Mouse (Mus musculus) ES-Bruce4 (cell line): ENCODE results near the gene Cand2. TPM values are rescaled to one million over a fixed set of nuclear protein-coding genes. Genes with fewer than 3 reads are reported as not detected.
"Not testable (repeated sequence)": the region's sequence is repeated elsewhere in the genome, so short reads cannot be mapped to it uniquely, and the experiment has no call there.

Experiments
- H3K27ac ChIP-seq: 2 replicates; pipeline ENCODE4 v1.5.1; 2012; ENCODE audit warnings: low read length, inconsistent platforms; ENCODE audit not compliant: insufficient read depth
- H3K27me3 ChIP-seq: 2 replicates; pipeline ENCODE4 v1.6.1; 2012; ENCODE audit warnings: mild to moderate bottlenecking, low read length, inconsistent platforms; ENCODE audit not compliant: control insufficient read depth, poor library complexity, insufficient read depth, severe bottlenecking
- H3K36me3 ChIP-seq: 2 replicates; pipeline ENCODE4 v1.6.1; 2012; ENCODE audit warnings: inconsistent platforms, mild to moderate bottlenecking, low read length, moderate library complexity; ENCODE audit not compliant: control insufficient read depth, poor library complexity, insufficient read depth, severe bottlenecking
- H3K4me1 ChIP-seq: one replicate; pipeline ENCODE4 v1.8.1; 2011; ENCODE audit warnings: low read length; ENCODE audit not compliant: control insufficient read depth, insufficient read depth
- H3K4me3 ChIP-seq: 2 replicates; pipeline ENCODE4 v1.5.1; 2011; ENCODE audit warnings: low read depth, mild to moderate bottlenecking, low read length
- H3K9ac ChIP-seq: 2 replicates; pipeline ENCODE4 v1.6.1; 2012; ENCODE audit warnings: low read depth, mild to moderate bottlenecking, inconsistent platforms; ENCODE audit not compliant: poor library complexity, severe bottlenecking
- H3K9me3 ChIP-seq: replicated peaks from 2 replicates; pipeline ENCODE4 v1.6.1; 2012; ENCODE audit warnings: mild to moderate bottlenecking, low read length, inconsistent platforms; ENCODE audit not compliant: control insufficient read depth, poor library complexity, insufficient read depth, severe bottlenecking
- CTCF ChIP-seq: IDR thresholded peaks from one replicate; pipeline ENCODE4 v1.8.1; 2011; ENCODE audit warnings: low read depth, low read length
- EP300 ChIP-seq: IDR thresholded peaks from 2 replicates; pipeline ENCODE4 v1.6.1; 2011; ENCODE audit warnings: low read depth, low read length; ENCODE audit not compliant: insufficient read depth
- POLR2A ChIP-seq: IDR thresholded peaks from one replicate; pipeline ENCODE4 v1.8.1; 2011; ENCODE audit warnings: low read length; ENCODE audit not compliant: insufficient read depth
- polyA plus RNA-seq: library from polyadenylated mRNA; stranded (reverse); fragments of >200 nt; gene quantifications from 2 replicates; pipeline ENCODE4 v1.2.4, GENCODE M21; 2011; ENCODE audit warnings: low read depth; ENCODE audit not compliant: missing spikeins, insufficient read depth, insufficient read length

The Cand2 gene
- polyA plus RNA-seq, 1 experiment = 13.9 TPM

- Histone ChIP-seq H3K9ac (no peak overlapping the region), H3K36me3 (peaks cover 14% of the 10 kb centered on the region), H3K4me1 (no peaks in the 10 kb centered on the region), H3K27ac (no peak overlapping the region), H3K9me3 (no peaks in the 10 kb centered on the region), H3K4me3 (no peak overlapping the region), H3K27me3 (no peaks in the 10 kb centered on the region)
- no peak for TF ChIP-seq CTCF
- no peak for TF ChIP-seq EP300
- no peak for TF ChIP-seq POLR2A
Measured at GRCm38 (mm10) chr6:115811606-115812005, 37.3 kb downstream of the Cand2 start.

GRCm38 (mm10) chr6:115814104-115814503, 39.8 kb downstream of the Cand2 start:
- no peaks in the 10 kb centered on the region for H3K9me3 ChIP-seq
- no peaks in the 10 kb centered on the region for H3K36me3 ChIP-seq
- no peak overlapping the region for H3K4me3 ChIP-seq
- no peak overlapping the region for H3K27ac ChIP-seq
- H3K4me1 ChIP-seq = no peaks in the 10 kb centered on the region
- TF ChIP-seq CTCF = peak; percentile 80
- TF ChIP-seq EP300 = no peak
- no peak for TF ChIP-seq POLR2A
- no peaks in the 10 kb centered on the region for H3K27me3 ChIP-seq
- no peak overlapping the region for H3K9ac ChIP-seq

GRCm38 (mm10) chr6:115815041-115815440, 40.7 kb downstream of the Cand2 start:
- TF ChIP-seq POLR2A (no peak), EP300 (no peak), CTCF (no peak)
- no peaks in the 10 kb centered on the region for H3K36me3 ChIP-seq
- H3K27ac ChIP-seq = no peak overlapping the region
- H3K4me1 ChIP-seq = no peaks in the 10 kb centered on the region
- H3K4me3 ChIP-seq = no peak overlapping the region
- H3K27me3 ChIP-seq = no peaks in the 10 kb centered on the region
- no peaks in the 10 kb centered on the region for H3K9me3 ChIP-seq
- no peak overlapping the region for H3K9ac ChIP-seq

GRCm38 (mm10) chr6:115818129-115818528, 43.8 kb downstream of the Cand2 start:
- no peaks in the 10 kb centered on the region for H3K9me3 ChIP-seq
- TF ChIP-seq POLR2A = no peak
- no peak for TF ChIP-seq EP300
- no peak for TF ChIP-seq CTCF
- no peak overlapping the region for H3K27ac ChIP-seq
- H3K27me3 ChIP-seq = no peaks in the 10 kb centered on the region
- no peaks in the 10 kb centered on the region for H3K36me3 ChIP-seq
- H3K4me1 ChIP-seq = no peaks in the 10 kb centered on the region
- H3K4me3 ChIP-seq = no peak overlapping the region
- H3K9ac ChIP-seq = no peak overlapping the region

- Histone ChIP-seq H3K4me1 (no peaks in the 10 kb centered on the region), H3K36me3 (no peaks in the 10 kb centered on the region), H3K9me3 (no peaks in the 10 kb centered on the region), H3K9ac (no peak overlapping the region), H3K4me3 (no peak overlapping the region), H3K27ac (no peak overlapping the region), H3K27me3 (no peaks in the 10 kb centered on the region)
- TF ChIP-seq POLR2A = no peak
- no peak for TF ChIP-seq CTCF
- no peak for TF ChIP-seq EP300
Measured at GRCm38 (mm10) chr6:115821216-115821993, 47.1 kb downstream of the Cand2 start.

GRCm38 (mm10) chr6:115823850-115824464, 49.6 kb downstream of the Cand2 start:
- H3K9me3 ChIP-seq, H3K4me3 ChIP-seq, H3K27me3 ChIP-seq, H3K4me1 ChIP-seq, H3K36me3 ChIP-seq: not testable (repeated sequence)
- Histone ChIP-seq H3K27ac (peak overlapping the region; percentile 14; the same call in 1 of the 2 replicates), H3K9ac (peak overlapping the region; percentile 13; the same call in 1 of the 2 replicates)
- peak; percentile 66 for TF ChIP-seq CTCF
